Mouse (Mus musculus): ENCODE results near the gene Gm21731. TPM values are rescaled to one million over a fixed set of nuclear protein-coding genes. Genes with fewer than 3 reads are reported as not detected.
"Not testable (repeated sequence)": the region's sequence is repeated elsewhere in the genome, so short reads cannot be mapped to it uniquely, and the experiment has no call there.

Gene Gm21731
- polyA plus RNA-seq, 1 experiment from 2014 or later: not detected

- H3K9me3 ChIP-seq; ATAC-seq; H3K9ac ChIP-seq (replicated peaks); H3K4me2 ChIP-seq (replicated peaks); H3K27me3 ChIP-seq; H3K4me1 ChIP-seq (replicated peaks); H3K4me3 ChIP-seq (replicated peaks); H3K27ac ChIP-seq; H3K36me3 ChIP-seq: not testable (repeated sequence)
- WGBS: 28% methylated on average over 2 of the region's 2 CpGs
Measured at GRCm38 (mm10) chr13:120277837-120278236, 38.9 kb downstream of the Gm21731 start.

- H3K4me2 ChIP-seq (replicated peaks): no peak overlapping the region
- no peaks in the 10 kb centered on the region for H3K27me3 ChIP-seq
- H3K4me3 ChIP-seq (replicated peaks): no peak overlapping the region
- H3K36me3 ChIP-seq: no peaks in the 10 kb centered on the region
- no peaks in the 10 kb centered on the region for H3K9me3 ChIP-seq
- no peak for ATAC-seq
- 92% methylated on average over 9 of the region's 9 CpGs for WGBS
- no peaks in the 10 kb centered on the region for H3K4me1 ChIP-seq (replicated peaks)
- no peak overlapping the region for H3K27ac ChIP-seq
- H3K9ac ChIP-seq (replicated peaks): no peak overlapping the region
Measured at GRCm38 (mm10) chr13:120278784-120279183, 39.9 kb downstream of the Gm21731 start.

Other genes with a start within 250 kb of the Gm21731 start
- gene Gm36079, start 212.1 kb upstream of the Gm21731 start, polyA plus RNA-seq (2015; fragmentation: Nextera tagmentation; extraction: Ambion mirVana): not detected in 2 replicates
- not detected in 2 replicates for gene Gm21188, start 186.9 kb upstream of the Gm21731 start, polyA plus RNA-seq (2015; fragmentation: Nextera tagmentation; extraction: Ambion mirVana)
- gene Gm20767, start 98.9 kb upstream of the Gm21731 start, polyA plus RNA-seq (2015; fragmentation: Nextera tagmentation; extraction: Ambion mirVana): not detected in 2 replicates
- gene Gm21818, start 66.7 kb upstream of the Gm21731 start, polyA plus RNA-seq (2015; fragmentation: Nextera tagmentation; extraction: Ambion mirVana): not detected in 2 replicates
- not detected in 2 replicates for gene Gm21762, start 23.2 kb upstream of the Gm21731 start, polyA plus RNA-seq (2015; fragmentation: Nextera tagmentation; extraction: Ambion mirVana)
- not detected in 2 replicates for gene AF067061, start 24.0 kb downstream of the Gm21731 start, polyA plus RNA-seq (2015; fragmentation: Nextera tagmentation; extraction: Ambion mirVana)
- gene BC147527, start 61.3 kb downstream of the Gm21731 start, polyA plus RNA-seq (2015; fragmentation: Nextera tagmentation; extraction: Ambion mirVana): 0.13 TPM in 1 of 2 replicates, not detected in the other
- not detected in 2 replicates for gene Tcstv3, start 77.8 kb downstream of the Gm21731 start, polyA plus RNA-seq (2015; fragmentation: Nextera tagmentation; extraction: Ambion mirVana)

All from midbrain, embryonic 13.5 days (tissue).